Mouse (Mus musculus): ENCODE data around the gene G3bp1.

GRCm38 (mm10) chr11:55460559-55461018 lies 8.9 kb upstream of the G3bp1 start:
- TF ChIP-seq GATA1 (IDR thresholded peaks at IDR 0.05; ENCODE audit: low read length) = peak; percentile 43; the same call in 1 of the 2 replicates
- no peak for TF ChIP-seq TAL1 (IDR thresholded peaks at IDR 0.05; ENCODE audit: low read length)
